Mouse (Mus musculus) stomach, postnatal 0 days (tissue): ENCODE measurements around the gene Vamp8. TPM values are rescaled to one million over a fixed set of nuclear protein-coding genes. Genes with fewer than 3 reads are reported as not detected.

ENCODE experiments used
- ATAC-seq: fragments of 200-750 bp; cut with Nextera tagmentation; 2 replicates; pipeline ENCODE4 v1.8.0; 2017; ENCODE audit not compliant: low FRiP score, low TSS enrichment
- DNase-seq: peaks from one replicate; pipeline ENCODE4 v3.0.0-alpha.2; 2016; ENCODE audit warnings: low spot score
- H3K27ac ChIP-seq: fragments of 300-500 bp; sonication (generic); replicated peaks from 2 replicates; pipeline ENCODE4 v1.5.1; 2014; ENCODE audit warnings: mild to moderate bottlenecking, control low read depth
- H3K27me3 ChIP-seq: fragments of 300-500 bp; sonication (generic); 2 replicates; pipeline ENCODE4 v1.6.1; 2014; ENCODE audit warnings: low read length; ENCODE audit not compliant: control insufficient read depth, insufficient read depth
- H3K36me3 ChIP-seq: fragments of 300-500 bp; sonication (generic); 2 replicates; pipeline ENCODE4 v1.6.1; 2014; ENCODE audit warnings: low read length, mixed read lengths; ENCODE audit not compliant: control insufficient read depth, insufficient read depth
- H3K4me1 ChIP-seq: fragments of 300-500 bp; sonication (generic); replicated peaks from 2 replicates; pipeline ENCODE4 v1.6.1; 2014; ENCODE audit warnings: antibody characterized with exemption; ENCODE audit not compliant: control insufficient read depth, insufficient read depth
- H3K4me2 ChIP-seq: fragments of 300-500 bp; sonication (generic); replicated peaks from 2 replicates; pipeline ENCODE4 v1.6.1; 2014; ENCODE audit warnings: low read depth, mild to moderate bottlenecking, control low read depth, moderate library complexity
- H3K4me3 ChIP-seq: fragments of 300-500 bp; sonication (generic); 2 replicates; pipeline ENCODE4 v1.5.1; 2014; ENCODE audit warnings: low read depth, low read length, control low read depth
- H3K9ac ChIP-seq: fragments of 300-500 bp; sonication (generic); 2 replicates; pipeline ENCODE4 v1.6.1; 2014; ENCODE audit warnings: mild to moderate bottlenecking, low read length, control low read depth, mixed read lengths
- H3K9me3 ChIP-seq: fragments of 300-500 bp; sonication (generic); 2 replicates; pipeline ENCODE4 v1.6.1; 2016; ENCODE audit warnings: low read length; ENCODE audit not compliant: control insufficient read depth
- CTCF ChIP-seq: IDR thresholded peaks from 2 replicates; pipeline ENCODE4 v1.5.1; 2016; ENCODE audit warnings: antibody characterized with exemption, low read depth, mild to moderate bottlenecking, moderate library complexity
- EP300 ChIP-seq: optimal IDR thresholded peaks from 2 replicates; pipeline ENCODE3; 2016; ENCODE audit warnings: antibody characterized with exemption
- WGBS: fragments of 180-500 bp; shearing (Covaris S2); extraction: QIAGEN DNeasy Blood & Tissue Kit; methylation state at CpG from one replicate; pipeline ENCODE4 v1.1.7; 2014; 5-methylcytosine and 5-hydroxymethylcytosine counted together
- polyA plus RNA-seq: library from polyadenylated mRNA; unstranded; fragments of >200 nt; fragmentation: Nextera tagmentation; extraction: Ambion mirVana; gene quantifications from 2 replicates; pipeline ENCODE4 v1.2.1, GENCODE M21; 2015

The Vamp8 gene
- polyA plus RNA-seq, 1 experiment from 2014 or later, result 368 TPM

DNA sequence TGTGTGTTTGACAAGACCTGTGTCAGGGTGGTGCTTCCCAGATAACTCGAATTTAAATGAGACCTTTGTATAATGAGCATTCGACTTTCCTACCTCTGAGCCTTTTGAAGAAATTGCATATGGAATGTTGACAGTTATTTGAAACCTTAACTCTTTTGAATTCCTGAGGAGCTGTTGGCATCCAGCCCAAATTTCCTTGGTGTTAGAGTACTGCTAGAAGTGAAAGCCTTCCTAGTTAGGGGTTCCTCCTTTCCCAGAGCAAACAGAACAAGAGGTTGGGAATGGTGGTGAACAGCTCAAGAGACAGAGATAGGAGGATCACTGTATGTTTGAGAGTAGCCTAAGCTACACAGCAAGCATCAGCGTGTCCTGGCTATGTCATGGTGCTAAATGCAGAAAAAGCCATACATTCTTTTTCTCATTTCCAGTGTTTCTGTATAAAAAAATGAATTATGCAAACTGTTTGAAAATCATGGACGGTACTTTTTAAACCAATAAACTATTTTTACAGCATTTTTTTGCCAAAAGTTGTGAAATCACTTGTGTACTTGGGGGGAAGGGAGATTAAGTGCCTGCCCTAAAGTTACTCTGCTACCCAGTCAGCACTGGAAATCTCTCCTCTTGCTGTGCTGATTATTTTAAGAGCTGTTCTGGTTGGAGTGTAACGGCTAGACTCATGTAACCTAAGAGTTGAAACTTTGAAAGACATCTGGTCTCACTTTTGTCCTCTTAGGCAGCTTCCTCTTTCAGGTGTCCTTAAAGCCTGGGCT is 37.7 kb downstream of the Vamp8 start:
- H3K9ac ChIP-seq, result no peak overlapping the region
- H3K4me2 ChIP-seq, result no peak overlapping the region
- H3K4me1 ChIP-seq, result peaks cover 3% of the 10 kb centered on the region; the same call in 1 of the 2 replicates
- H3K36me3 ChIP-seq, result peaks cover 6% of the 10 kb centered on the region; the same call in 1 of the 2 replicates
- no peak for ATAC-seq
- 50% methylated on average over 5 of the region's 5 CpGs for WGBS
- no peak for DNase-seq
- no peaks in the 10 kb centered on the region for H3K9me3 ChIP-seq
- H3K27ac ChIP-seq, result no peak overlapping the region
- TF ChIP-seq EP300 (no peak), CTCF (no peak)
- no peaks in the 10 kb centered on the region for H3K27me3 ChIP-seq
- no peak overlapping the region for H3K4me3 ChIP-seq

DNA sequence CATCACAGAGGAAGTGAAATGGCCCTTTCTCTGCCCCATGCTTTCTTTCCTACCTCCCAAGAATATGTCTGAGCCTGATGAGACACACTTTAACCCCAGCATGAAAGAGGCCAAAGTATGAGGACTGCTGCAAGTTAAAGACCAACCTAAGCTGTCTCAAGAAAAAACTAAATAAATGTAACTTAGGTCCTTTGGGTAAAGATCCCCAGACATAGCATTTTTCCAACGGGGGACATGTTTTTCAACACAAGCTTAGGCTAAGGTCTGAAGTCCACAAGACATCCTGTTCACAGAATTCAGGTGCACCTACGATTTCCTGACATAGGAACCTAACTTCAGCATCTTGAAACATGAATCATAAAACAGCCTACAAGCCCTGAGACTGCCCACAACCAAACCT is 40.3 kb downstream of the Vamp8 start:
- ATAC-seq (no peak), DNase-seq (no peak)
- no peak overlapping the region for H3K4me3 ChIP-seq
- peaks cover 3% of the 10 kb centered on the region; the same call in 1 of the 2 replicates for H3K4me1 ChIP-seq
- peaks cover 6% of the 10 kb centered on the region; the same call in 1 of the 2 replicates for H3K36me3 ChIP-seq
- H3K27ac ChIP-seq, result no peak overlapping the region
- H3K9ac ChIP-seq, result no peak overlapping the region
- H3K27me3 ChIP-seq, result no peaks in the 10 kb centered on the region
- no peak for TF ChIP-seq EP300
- TF ChIP-seq CTCF, result no peak
- WGBS, result 91% methylated on average over 2 of the region's 2 CpGs
- H3K9me3 ChIP-seq, result no peaks in the 10 kb centered on the region
- no peak overlapping the region for H3K4me2 ChIP-seq

DNA sequence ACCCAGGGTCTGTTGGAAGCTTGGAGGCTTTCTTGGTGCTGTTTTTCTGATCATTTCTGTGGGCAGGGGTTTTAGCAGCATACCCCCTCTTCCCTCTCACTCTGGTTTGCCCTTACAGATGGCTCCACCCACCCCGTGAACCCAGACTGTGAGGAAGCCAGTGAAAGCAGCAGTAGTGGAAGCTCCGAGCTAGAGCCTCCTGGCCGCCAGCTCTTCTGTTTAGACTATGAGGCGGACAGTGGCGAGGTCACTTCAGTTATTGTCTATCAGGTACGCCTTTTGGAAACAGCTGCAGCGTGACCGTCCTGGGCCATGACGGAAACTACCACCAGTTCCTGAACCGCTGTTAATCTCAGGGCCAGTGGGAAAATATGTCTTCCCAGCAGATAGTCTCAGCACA is 42.1 kb downstream of the Vamp8 start:
- Histone ChIP-seq H3K4me2 (peak overlapping the region; percentile 70), H3K36me3 (peaks cover 6% of the 10 kb centered on the region; the same call in 1 of the 2 replicates), H3K9ac (0 out of 2 replicates have a peak overlapping the region, but pooled peaks have one; percentile 18), H3K4me1 (no peaks in the 10 kb centered on the region; the same call in 1 of the 2 replicates), H3K27me3 (no peaks in the 10 kb centered on the region), H3K4me3 (no peak overlapping the region), H3K27ac (no peak overlapping the region; the same call in 1 of the 2 replicates), H3K9me3 (no peaks in the 10 kb centered on the region)
- DNase-seq (no peak), ATAC-seq (no peak)
- TF ChIP-seq EP300, result no peak
- 68% methylated on average over 10 of the region's 10 CpGs for WGBS

DNA sequence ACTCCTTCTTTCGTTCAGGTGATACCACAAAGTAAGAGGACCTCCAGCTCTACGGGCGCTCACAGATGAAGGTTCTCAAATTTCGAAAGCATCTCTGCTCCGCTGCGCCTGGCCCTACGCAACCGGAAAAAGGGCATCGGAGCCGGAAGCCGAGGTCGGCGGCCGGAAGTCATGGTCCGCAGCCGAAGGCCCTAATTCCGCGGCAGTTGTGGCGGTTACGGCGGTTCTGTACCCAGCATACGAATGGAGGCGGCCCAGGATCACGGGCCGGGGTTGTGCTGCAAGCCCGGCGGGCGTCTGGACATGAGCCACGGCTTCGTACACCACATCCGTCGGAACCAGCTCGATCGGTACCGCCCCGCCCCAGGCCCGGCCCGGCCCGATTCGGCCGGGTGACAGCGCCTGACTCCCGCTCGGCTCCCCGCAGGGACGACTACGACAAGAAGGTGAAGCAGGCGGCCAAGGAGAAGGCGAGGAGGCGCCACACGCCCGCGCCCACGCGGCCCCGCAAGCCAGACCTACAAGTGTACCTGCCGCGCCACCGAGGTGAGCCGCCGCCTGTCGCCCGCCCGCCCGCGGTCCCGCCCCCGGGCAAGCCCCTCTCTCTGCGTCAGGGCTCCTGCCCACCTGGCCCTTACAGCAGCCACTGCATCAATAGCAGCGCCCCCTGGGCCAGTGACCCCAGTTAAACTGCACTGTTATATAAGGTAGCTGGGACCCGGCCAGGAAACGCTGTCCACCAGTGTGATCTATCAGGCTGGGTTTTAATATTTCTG is 43.1 kb downstream of the Vamp8 start, which contains the start of gene 0610030E20Rik:
Gene 0610030E20Rik (plus strand): TSS at position 152 of the 776 bp plus-strand sequence.
- Histone ChIP-seq H3K4me1 (no peaks in the 10 kb centered on the region; the same call in 1 of the 2 replicates), H3K9ac (peak within 1 kb of the TSS; percentile 63), H3K4me2 (peak within 1 kb of the TSS; percentile 70), H3K4me3 (peak within 1 kb of the TSS; percentile 44), H3K27ac (peak within 1 kb of the TSS; percentile 72), H3K36me3 (peaks cover 6% of the 10 kb centered on the region; the same call in 1 of the 2 replicates), H3K9me3 (no peaks in the 10 kb centered on the region), H3K27me3 (no peaks in the 10 kb centered on the region)
- under 1% methylated on average over 69 of the region's 72 CpGs for WGBS
- ATAC-seq (peak; percentile 61), DNase-seq (peak; percentile 73)
- TF ChIP-seq CTCF (peak; percentile 50), EP300 (no peak)

DNA sequence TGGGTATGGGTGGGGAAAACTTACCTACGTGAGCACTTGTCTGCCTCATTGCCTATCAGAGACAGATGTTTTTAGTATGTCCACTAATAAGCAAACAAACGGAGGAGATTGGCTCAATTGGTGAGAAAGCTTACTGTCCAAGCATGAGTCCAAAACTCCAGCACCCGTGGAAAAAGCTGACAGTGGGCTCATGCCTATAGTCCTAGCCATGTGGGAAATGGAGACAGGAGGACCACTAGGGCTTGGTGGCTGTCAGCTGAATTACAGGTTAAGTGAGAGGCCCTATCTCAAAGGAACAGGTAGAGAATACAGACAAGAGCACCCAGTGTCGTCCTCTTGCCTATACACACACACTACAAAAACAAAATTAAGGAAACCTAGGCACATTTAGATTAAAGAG is 44.2 kb downstream of the Vamp8 start:
- Histone ChIP-seq H3K9me3 (no peaks in the 10 kb centered on the region), H3K36me3 (peaks cover 6% of the 10 kb centered on the region; the same call in 1 of the 2 replicates), H3K27me3 (no peaks in the 10 kb centered on the region), H3K27ac (no peak overlapping the region), H3K4me3 (no peak overlapping the region), H3K9ac (no peak overlapping the region), H3K4me1 (no peaks in the 10 kb centered on the region; the same call in 1 of the 2 replicates), H3K4me2 (no peak overlapping the region)
- no peak for TF ChIP-seq EP300
- no peak for TF ChIP-seq CTCF
- ATAC-seq, result no peak
- DNase-seq, result no peak
- 80% methylated on average over 4 of the region's 4 CpGs for WGBS
